Mouse (Mus musculus): ENCODE measurements around the gene Olfr395.
"Not testable (repeated sequence)": the region's sequence is repeated elsewhere in the genome, so short reads cannot be mapped to it uniquely, and the experiment has no call there.

The Olfr395 gene

GRCm38 (mm10) chr11:73909199-73909598 is at the start of gene Olfr395:
Gene Olfr395, minus strand, starts transcription at chr11:73909299.
- not testable (repeated sequence) for DNase-seq (ENCODE audit: low read depth)

- DNase-seq (ENCODE audit: low read depth) = no peak
These were observed 27.3 kb upstream of the Olfr395 start, which contains the start of gene Olfr23 for GRCm38 (mm10) chr11:73936377-73936776. Gene Olfr23, plus strand, starts transcription at chr11:73936677.

- no peak for DNase-seq (ENCODE audit: low read depth)
These were observed 18.4 kb downstream of the Olfr395 start, which contains the start of gene Olfr394 for GRCm38 (mm10) chr11:73890671-73891070. Gene Olfr394, minus strand, starts transcription at chr11:73890771.
